Mouse (Mus musculus): ENCODE results near the gene Pxdc1.

The Pxdc1 gene

GRCm38 (mm10) chr13:34596797-34597196 is 56.5 kb downstream of the Pxdc1 start:
- DNase-seq (ENCODE audit: low spot score in 2 of 2), result no peak
